Comparison of ENCODE assay signal across 32 mouse cellular contexts in the genomic region with DNA sequence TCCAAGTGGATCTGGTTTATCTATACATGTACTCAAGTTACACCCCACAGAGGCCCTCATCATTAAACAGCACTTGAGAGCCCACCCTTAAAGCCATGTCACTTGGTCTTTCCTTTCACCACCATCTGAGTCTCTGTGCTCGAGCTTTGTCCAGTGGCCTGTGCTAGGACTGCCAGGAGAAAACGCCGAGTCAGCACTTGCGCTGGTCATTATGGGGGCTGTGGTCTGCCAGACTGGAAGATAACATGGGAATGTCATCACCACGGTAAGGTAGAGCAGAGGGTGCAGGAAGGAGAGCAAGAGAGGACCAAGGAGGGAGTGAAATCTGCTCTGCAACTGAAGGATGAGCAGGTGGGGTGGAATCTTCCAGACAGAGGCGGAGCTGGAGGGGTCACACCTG.
"Had no signal": no experiment of that assay in that cellular context is flagged by ENCODE, and none has a peak within 500 bp of the region (broad histone marks: within the 10 kb centered on the region; RNA-seq: fewer than 3 reads in every experiment).

No protein-coding gene starts in this region.

- H3K4me1 ChIP-seq: limb, embryonic 12.5 days; limb, embryonic 13.5 days; limb, embryonic 15.5 days; lung, embryonic 15.5 days; midbrain, embryonic 12.5 days; midbrain, embryonic 13.5 days; midbrain, embryonic 15.5 days; neural tube, embryonic 12.5 days; neural tube, embryonic 13.5 days had no signal

- H3K4me3 ChIP-seq: limb, embryonic 10.5 days; limb, embryonic 12.5 days; limb, embryonic 13.5 days; limb, embryonic 15.5 days; liver, embryonic 12.5 days; liver, embryonic 13.5 days; liver, embryonic 15.5 days; lung, embryonic 15.5 days; megakaryocyte, embryonic 14.5 days; midbrain, embryonic 10.5 days; midbrain, embryonic 12.5 days; midbrain, embryonic 13.5 days; midbrain, embryonic 15.5 days; myocyte; neural tube, embryonic 12.5 days; neural tube, embryonic 13.5 days had no signal

- H3K4me2 ChIP-seq: limb, embryonic 12.5 days; limb, embryonic 13.5 days; limb, embryonic 15.5 days; liver, embryonic 11.5 days; liver, embryonic 12.5 days; liver, embryonic 13.5 days; liver, embryonic 15.5 days; lung, embryonic 14.5 days; lung, embryonic 15.5 days; midbrain, embryonic 11.5 days; midbrain, embryonic 12.5 days; midbrain, embryonic 13.5 days; midbrain, embryonic 15.5 days; neural tube, embryonic 12.5 days; neural tube, embryonic 13.5 days had no signal

- H3K9me3 ChIP-seq: limb, embryonic 10.5 days; limb, embryonic 12.5 days; limb, embryonic 13.5 days; limb, embryonic 15.5 days; liver, embryonic 12.5 days; liver, embryonic 13.5 days; liver, embryonic 15.5 days; lung, embryonic 15.5 days; megakaryocyte, embryonic 14.5 days; midbrain, embryonic 10.5 days; midbrain, embryonic 12.5 days; midbrain, embryonic 13.5 days; midbrain, embryonic 15.5 days; neural tube, embryonic 12.5 days; neural tube, embryonic 13.5 days had no signal

- H3K36me3 ChIP-seq: limb, embryonic 10.5 days; limb, embryonic 12.5 days; limb, embryonic 13.5 days; limb, embryonic 15.5 days; liver, embryonic 12.5 days; liver, embryonic 13.5 days; liver, embryonic 15.5 days; lung, embryonic 15.5 days; midbrain, embryonic 10.5 days; midbrain, embryonic 12.5 days; neural tube, embryonic 12.5 days had no signal

- H3K9ac ChIP-seq: limb, embryonic 12.5 days; limb, embryonic 13.5 days; limb, embryonic 15.5 days; liver, embryonic 12.5 days; liver, embryonic 13.5 days; liver, embryonic 14.5 days; liver, embryonic 15.5 days; liver, postnatal 0 days; lung, embryonic 14.5 days; lung, embryonic 15.5 days; midbrain, embryonic 12.5 days; midbrain, embryonic 13.5 days; midbrain, embryonic 15.5 days; neural tube, embryonic 12.5 days; neural tube, embryonic 13.5 days had no signal

- DNase-seq: liver; liver, embryonic 13.5 days; liver, postnatal 0 days; lung, adult 18-20 months; lung, adult 2 months; lung, embryonic 14.5 days; lung, postnatal 10 days; lung, postnatal 14 days; lung, postnatal 36 days; lung, postnatal 4 days; midbrain, embryonic 14.5 days had no signal

- H3K27ac ChIP-seq: limb, embryonic 10.5 days; limb, embryonic 12.5 days; limb, embryonic 13.5 days; limb, embryonic 15.5 days; liver, embryonic 12.5 days; liver, embryonic 13.5 days; liver, embryonic 14.5 days; liver, embryonic 15.5 days; lung, embryonic 15.5 days; macrophage; midbrain, embryonic 10.5 days; midbrain, embryonic 12.5 days; midbrain, embryonic 13.5 days; midbrain, embryonic 15.5 days; neural tube, embryonic 12.5 days; neural tube, embryonic 13.5 days had no signal

- H3K27me3 ChIP-seq: limb, embryonic 13.5 days; liver, embryonic 15.5 days; lung, embryonic 15.5 days; midbrain, embryonic 13.5 days; midbrain, embryonic 15.5 days; neural tube, embryonic 12.5 days; neural tube, embryonic 13.5 days had no signal

- ATAC-seq: liver, embryonic 12.5 days; liver, postnatal 0 days; lung, postnatal 0 days; midbrain, embryonic 13.5 days; midbrain, embryonic 15.5 days; midbrain, embryonic 16.5 days had no signal
